Mouse (Mus musculus) kidney, postnatal 36 days (tissue): ENCODE measurements at regions not wholly inside any gene's neighbourhood (a gene's known extent, or its start where the extent isn't known, plus 50 kb on each side); places are given as distances from the start of the nearest gene placed in this dataset.

Source experiments
- DNase-seq, 2 experiments: peaks; one replicate each; pipeline ENCODE4 v3.0.0; 2021 to 2022; ENCODE audit warnings: mixed read lengths in 2 of 2

- DNase-seq: no peak
Observed at GRCm38 (mm10) chr19:49396257-49396656, 1190.4 kb downstream of the Sorcs3 start.

GRCm38 (mm10) chr19:49415326-49415725, 1209.5 kb downstream of the Sorcs3 start:
- no peak for DNase-seq

GRCm38 (mm10) chr19:49423059-49423900, 1217.5 kb downstream of the Sorcs3 start:
- no peak for DNase-seq
